Comparison of ENCODE assay signal across 9 mouse cellular contexts in genomic region chr17:12668478-12669362, GRCm38 (mm10). TPM values are rescaled to one million over a fixed set of nuclear protein-coding genes. Genes with fewer than 3 reads are reported as not detected.
DNase-seq lines count a peak whose midpoint lies in the region; ATAC-seq and TF ChIP-seq lines count a peak whose summit lies in the region.
"Had no signal": no experiment of that assay in that cellular context is flagged by ENCODE, and none has a peak within 500 bp of the region (broad histone marks: within the 10 kb centered on the region; RNA-seq: fewer than 3 reads in every experiment).

No protein-coding gene starts in this region.

- no peaks in the 10 kb centered on the region for H3K36me3 ChIP-seq in lung, embryonic 16.5 days (ENCODE audit: control insufficient read depth, insufficient read depth, low read length)
- H3K36me3 ChIP-seq in liver, embryonic 12.5 days = no peaks in the 10 kb centered on the region

- no peak for TF ChIP-seq CTCF in gastrocnemius, adult 2 months (IDR thresholded peaks at IDR 0.05)

- H3K27ac ChIP-seq in gastrocnemius, adult 2 months = peak overlapping the region; percentile 39; the same call in 1 of the 2 replicates
- peak overlapping the region; percentile 43; the same call in 1 of the 2 replicates for H3K27ac ChIP-seq in lung, embryonic 16.5 days (ENCODE audit: low read length)
- peak overlapping the region; percentile 74 for H3K27ac ChIP-seq in liver, embryonic 12.5 days

- ATAC-seq in lung, embryonic 16.5 days (ENCODE audit: low read depth) = no peak
- peak; percentile 83 for ATAC-seq in liver, embryonic 12.5 days
- no peak for ATAC-seq in granulocyte monocyte progenitor cell, adult 5-6 weeks (replicated peaks; ENCODE audit: poor library complexity, severe bottlenecking)

- no peaks in the 10 kb centered on the region for H3K9me3 ChIP-seq in lung, embryonic 16.5 days (ENCODE audit: control insufficient read depth, low read length)
- H3K9me3 ChIP-seq in liver, embryonic 12.5 days (replicated peaks) = no peaks in the 10 kb centered on the region

- peaks cover 5% of the 10 kb centered on the region for H3K4me1 ChIP-seq in lung, embryonic 16.5 days (replicated peaks; ENCODE audit: control insufficient read depth, insufficient read depth, low read length)
- H3K4me1 ChIP-seq in liver, embryonic 12.5 days = peaks cover 50% of the 10 kb centered on the region

- WGBS in lung, embryonic 16.5 days = 19% methylated on average over 7 of the region's 7 CpGs
- WGBS in liver, embryonic 12.5 days (ENCODE audit: insufficient replicate concordance) = 13% methylated on average over 7 of the region's 7 CpGs

- peak; percentile 7 for DNase-seq in gastrocnemius, adult 2 months
- DNase-seq in gastrocnemius, postnatal 14 days = no peak
- DNase-seq in lung, postnatal 36 days = no peak
- DNase-seq in yolk sac, embryonic 10.5 days (ENCODE audit: low spot score) = peak; percentile 80
- no peak for DNase-seq in adrenal gland, postnatal 14 days

- H3K9ac ChIP-seq in lung, embryonic 16.5 days (ENCODE audit: low read length) = no peak overlapping the region
- peak overlapping the region; percentile 20; the same call in 1 of the 2 replicates for H3K9ac ChIP-seq in liver, embryonic 12.5 days

- intact Hi-C loops in gastrocnemius, adult 2 months (cut with DNase I) = no loop called here
- intact Hi-C loops in gastrocnemius, postnatal 14 days (cut with DNase I; ENCODE audit: low total_unique reads) = no loop called here

- H3K4me2 ChIP-seq in lung, embryonic 16.5 days (ENCODE audit: low read depth, low read length) = no peak overlapping the region
- peak overlapping the region; percentile 29 for H3K4me2 ChIP-seq in liver, embryonic 12.5 days

- no peak overlapping the region for H3K4me3 ChIP-seq in gastrocnemius, adult 2 months
- no peak overlapping the region for H3K4me3 ChIP-seq in lung, embryonic 16.5 days (ENCODE audit: low read length)
- no peak overlapping the region for H3K4me3 ChIP-seq in liver, embryonic 12.5 days
- H3K4me3 ChIP-seq: erythroblast, embryonic 14.5 days had no signal

- no peaks in the 10 kb centered on the region for H3K27me3 ChIP-seq in lung, embryonic 16.5 days (ENCODE audit: control insufficient read depth, insufficient read depth, low read depth, low read length)
- peaks cover 8% of the 10 kb centered on the region; the same call in 1 of the 2 replicates for H3K27me3 ChIP-seq in liver, embryonic 12.5 days (replicated peaks)

RNA-seq across cellular contexts. Expression of gene Slc22a1, which starts 6.9 kb away (rescaled TPM):
- total RNA-seq in gastrocnemius, adult 2 months (2021) = under 1 TPM in 1 of 2 experiments, not detected in 1; 0.42 TPM
- not detected for total RNA-seq in gastrocnemius, postnatal 14 days (2021)
- 9.1 and 12.7 TPM in 2 replicates for polyA plus RNA-seq in lung, embryonic 16.5 days (2015; fragmentation: Nextera tagmentation; extraction: Ambion mirVana)
- polyA plus RNA-seq in liver, embryonic 12.5 days (2016; fragmentation: Nextera tagmentation; extraction: Ambion mirVana) = not detected in 2 replicates
- total RNA-seq in adrenal gland, postnatal 14 days (2021) = 1.2 and 18.3 TPM in 2 replicates
- not detected in 2 replicates for total RNA-seq in granulocyte monocyte progenitor cell, adult 5-6 weeks (2014; fragmentation: Nextera tagmentation)
- total RNA-seq in granulocyte monocyte progenitor cell, adult 5-6 weeks (2017) = not detected in 2 replicates
- polyA plus RNA-seq: erythroblast, embryonic 14.5 days had no signal

Comparison
In these comparisons a context has a peak if more than half of its experiments do, and no peak if none do; other contexts are left out.
1. DNase-seq: peak in gastrocnemius, adult 2 months (single experiment) and yolk sac, embryonic 10.5 days (single experiment); none in gastrocnemius, postnatal 14 days (single experiment), lung, postnatal 36 days (single experiment) and adrenal gland, postnatal 14 days (single experiment).
2. Peak in every context shown above with its lines, with median percentiles within 50 percentile points of each other: H3K27ac ChIP-seq.